Mouse (Mus musculus) macrophage (primary cell): ENCODE results near the gene Slc10a2. TPM values are rescaled to one million over a fixed set of nuclear protein-coding genes. Genes with fewer than 3 reads are reported as not detected.
"Not testable (repeated sequence)": the region's sequence is repeated elsewhere in the genome, so short reads cannot be mapped to it uniquely, and the experiment has no call there.

Experiments
- H3K27ac ChIP-seq: fragments of 350-480 bp; formaldehyde crosslinking; 2 replicates; pipeline ENCODE4 v1.9.0; 2021
- H3K36me3 ChIP-seq: fragments of 350-480 bp; formaldehyde crosslinking; 2 replicates; pipeline ENCODE4 v1.9.0; 2021; ENCODE audit errors: inconsistent target
- H3K4me3 ChIP-seq: fragments of 350-480 bp; formaldehyde crosslinking; 2 replicates; pipeline ENCODE4 v1.9.0; 2021; ENCODE audit errors: inconsistent target
- H3K79me2 ChIP-seq: fragments of 350-480 bp; formaldehyde crosslinking; 2 replicates; pipeline ENCODE4 v1.9.0; 2021; ENCODE audit errors: inconsistent target
- whole genome bisulfite sequencing: methylation state at CpG from one replicate; pipeline ENCODE4 v1.1.7; 2026; ENCODE audit warnings: inconsistent platforms; ENCODE audit not compliant: missing documents; 5-methylcytosine and 5-hydroxymethylcytosine counted together
- polyA plus RNA-seq: library from polyadenylated mRNA; stranded (reverse); fragments of 250-400 nt; gene quantifications from 3 replicates; pipeline ENCODE4 v1.2.4, GENCODE M21; 2018; ENCODE audit warnings: inconsistent platforms
- total RNA-seq, 78 experiments: library from RNA; depleted of rRNA; stranded (reverse); fragments of 250-400 nt; gene quantifications; 1 replicate in 9 of 78; 2 replicates in 24 of 78; 3 replicates in 43 of 78; 4 replicates in 2 of 78; pipeline ENCODE4 v1.2.4; 2018; ENCODE audit warnings: inconsistent platforms in 56 of 78

The Slc10a2 gene
- total RNA-seq (2018; cell fraction: chromatin; rRNA removed), result not detected
- not detected for total RNA-seq (2018; cell fraction: cytosol; rRNA removed)
- not detected for total RNA-seq (2018; cell fraction: nucleus; rRNA removed)
- not detected in 3 replicates for polyA plus RNA-seq

GRCm38 (mm10) chr8:5105186-5105585 is at the start of gene Slc10a2:
Gene Slc10a2, minus strand, starts transcription at chr8:5105351.
- Histone ChIP-seq H3K79me2 (no peaks in the 10 kb centered on the region), H3K27ac (no peak within 1 kb of the TSS), H3K4me3 (no peak within 1 kb of the TSS), H3K36me3 (no peaks in the 10 kb centered on the region)
- WGBS, result 70% methylated on average over 5 of the region's 5 CpGs

- WGBS, result 61% methylated on average over 2 of the region's 2 CpGs
- H3K27ac ChIP-seq, result no peak overlapping the region
- no peaks in the 10 kb centered on the region for H3K36me3 ChIP-seq
- H3K79me2 ChIP-seq, result no peaks in the 10 kb centered on the region
- H3K4me3 ChIP-seq, result no peak overlapping the region
Measured at GRCm38 (mm10) chr8:5129322-5129829, 24.2 kb upstream of the Slc10a2 start.

- H3K4me3 ChIP-seq, result no peak overlapping the region
- no peaks in the 10 kb centered on the region for H3K79me2 ChIP-seq
- WGBS, result 57% methylated on average over 4 of the region's 5 CpGs
- no peak overlapping the region for H3K27ac ChIP-seq
- H3K36me3 ChIP-seq, result no peaks in the 10 kb centered on the region
Measured at GRCm38 (mm10) chr8:5106855-5107254, 1.7 kb upstream of the Slc10a2 start.

- WGBS, result 96% methylated on average over 4 of the region's 4 CpGs
- Histone ChIP-seq H3K4me3 (no peak overlapping the region), H3K36me3 (no peaks in the 10 kb centered on the region)
Measured at GRCm38 (mm10) chr8:5095392-5095791, 9.8 kb downstream of the Slc10a2 start.

GRCm38 (mm10) chr8:5093991-5094390 is 11.2 kb downstream of the Slc10a2 start:
- not testable (repeated sequence) for H3K36me3 ChIP-seq, H3K4me3 ChIP-seq, H3K79me2 ChIP-seq, H3K27ac ChIP-seq

More at GRCm38 (mm10) chr8:5095392-5095791, 9.8 kb downstream of the Slc10a2 start:
- Histone ChIP-seq H3K27ac (no peak overlapping the region), H3K79me2 (no peaks in the 10 kb centered on the region)

GRCm38 (mm10) chr8:5073654-5074293 is 31.4 kb downstream of the Slc10a2 start:
- H3K27ac ChIP-seq, result no peak overlapping the region
- 87% methylated on average over 3 of the region's 3 CpGs for WGBS

GRCm38 (mm10) chr8:5058888-5059287 is 46.3 kb downstream of the Slc10a2 start:
- Histone ChIP-seq H3K4me3 (no peak overlapping the region), H3K79me2 (no peaks in the 10 kb centered on the region), H3K36me3 (no peaks in the 10 kb centered on the region), H3K27ac (no peak overlapping the region)
- WGBS, result 78% methylated on average over 1 of the region's 1 CpGs

More at GRCm38 (mm10) chr8:5073654-5074293, 31.4 kb downstream of the Slc10a2 start:
- Histone ChIP-seq H3K4me3 (no peak overlapping the region), H3K36me3 (no peaks in the 10 kb centered on the region), H3K79me2 (no peaks in the 10 kb centered on the region)

- WGBS, result 91% methylated on average over 6 of the region's 6 CpGs
- H3K36me3 ChIP-seq, H3K27ac ChIP-seq, H3K79me2 ChIP-seq, H3K4me3 ChIP-seq: not testable (repeated sequence)
Measured at GRCm38 (mm10) chr8:5044361-5044900, 60.7 kb downstream of the Slc10a2 start.

- Histone ChIP-seq H3K27ac (no peak overlapping the region), H3K4me3 (no peak overlapping the region)
Measured at GRCm38 (mm10) chr8:5038811-5039561, 66.2 kb downstream of the Slc10a2 start.

More at GRCm38 (mm10) chr8:5038811-5039561, 66.2 kb downstream of the Slc10a2 start:
- 75% methylated on average over 4 of the region's 4 CpGs for WGBS
- Histone ChIP-seq H3K36me3 (no peaks in the 10 kb centered on the region), H3K79me2 (no peaks in the 10 kb centered on the region)
